ENCODE assay signal across 11 mouse cellular contexts in the genomic region with DNA sequence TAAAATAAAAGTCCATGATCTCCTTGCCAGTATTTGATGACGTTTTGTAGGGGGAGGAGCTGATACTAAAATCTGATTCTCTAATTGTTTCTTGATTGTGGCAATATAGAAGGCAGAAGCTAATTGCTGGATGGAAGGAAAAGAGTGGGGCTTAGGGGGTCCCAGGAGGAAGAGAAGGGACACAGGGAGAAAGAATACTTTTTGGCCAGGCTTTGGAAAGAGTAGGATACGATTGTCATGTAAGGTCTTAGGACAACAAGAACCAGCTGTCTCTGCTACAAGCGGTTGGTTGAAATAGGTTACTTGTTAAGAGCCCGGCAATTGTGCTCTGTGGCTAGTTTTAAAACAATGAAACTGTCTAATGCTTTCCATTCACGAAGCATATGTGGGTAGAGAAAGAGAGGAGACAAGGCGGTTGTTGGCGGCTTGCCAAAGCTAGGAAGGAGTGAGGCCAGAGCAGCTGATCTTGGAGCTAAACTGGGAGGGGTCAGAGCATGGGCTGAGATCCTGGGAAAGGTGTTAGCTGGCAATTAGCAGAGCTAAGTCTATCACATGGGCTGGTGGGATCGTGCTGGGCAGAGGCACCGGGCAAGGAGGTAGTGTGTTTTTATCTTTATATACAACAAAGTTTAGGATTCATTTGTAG. TPM values are rescaled to one million over a fixed set of nuclear protein-coding genes. Genes with fewer than 3 reads are reported as not detected.
A peak's percentile ranks its signal among the peaks of the same experiment; 100 is the strongest.
DNase-seq lines count a peak whose midpoint lies in the region; ATAC-seq and TF ChIP-seq lines count a peak whose summit lies in the region.
"Had no signal": no experiment of that assay in that cellular context is flagged by ENCODE, and none has a peak within 500 bp of the region (broad histone marks: within the 10 kb centered on the region; RNA-seq: fewer than 3 reads in every experiment).

No protein-coding gene starts in this region.

- no peaks in the 10 kb centered on the region for H3K9me3 ChIP-seq in intestine, embryonic 14.5 days (ENCODE audit: control insufficient read depth, low read length)
- H3K9me3 ChIP-seq in intestine, embryonic 15.5 days: no peaks in the 10 kb centered on the region
- H3K9me3 ChIP-seq: embryonic facial prominence, embryonic 15.5 days; liver, embryonic 13.5 days had no signal

- H3K27me3 ChIP-seq in intestine, embryonic 14.5 days (replicated peaks; ENCODE audit: control insufficient read depth, insufficient read depth, low read length): no peaks in the 10 kb centered on the region
- H3K27me3 ChIP-seq in intestine, embryonic 15.5 days (replicated peaks): no peaks in the 10 kb centered on the region
- no peaks in the 10 kb centered on the region for H3K27me3 ChIP-seq in thymus, adult 2 months (ENCODE audit: control insufficient read depth, insufficient read depth, low read length)
- H3K27me3 ChIP-seq: embryonic facial prominence, embryonic 15.5 days; liver, embryonic 13.5 days had no signal

- TF ChIP-seq CTCF in left cerebral cortex, adult 2 months (IDR thresholded peaks at IDR 0.05): no peak
- TF ChIP-seq CTCF in thymus, adult 2 months (IDR thresholded peaks at IDR 0.05; ENCODE audit: borderline replicate concordance, control insufficient read depth, extremely low read depth, insufficient read depth, low read length, poor library complexity): no peak

- no peak overlapping the region for H3K4me2 ChIP-seq in intestine, embryonic 14.5 days (ENCODE audit: low read length)
- no peak overlapping the region for H3K4me2 ChIP-seq in intestine, embryonic 15.5 days (replicated peaks)
- H3K4me2 ChIP-seq: embryonic facial prominence, embryonic 15.5 days; liver, embryonic 13.5 days had no signal

- H3K27ac ChIP-seq in intestine, embryonic 14.5 days (ENCODE audit: low read depth): no peak overlapping the region
- H3K27ac ChIP-seq in intestine, embryonic 15.5 days: no peak overlapping the region
- H3K27ac ChIP-seq in left cerebral cortex, adult 2 months: no peak overlapping the region
- H3K27ac ChIP-seq in thymus, adult 2 months (ENCODE audit: control insufficient read depth, insufficient read depth, low read length): no peak overlapping the region
- H3K27ac ChIP-seq: embryonic facial prominence, embryonic 15.5 days; liver, embryonic 13.5 days had no signal

- ATAC-seq in intestine, embryonic 14.5 days (replicated peaks; ENCODE audit: low FRiP score, low TSS enrichment, low read depth): peak; percentile 58; the same call in 1 of the 2 replicates
- ATAC-seq in intestine, embryonic 15.5 days: no peak; the same call in 1 of the 2 replicates

- TF ChIP-seq POLR2A in thymus, adult 2 months (IDR thresholded peaks at IDR 0.05; ENCODE audit: control insufficient read depth, extremely low read depth, insufficient read depth, low read length, poor library complexity): no peak

- intact Hi-C loops in left cerebral cortex, adult 2 months (cut with DNase I): no loop called here

- DNase-seq in intestine, embryonic 14.5 days (ENCODE audit: low spot score): peak; percentile 61
- DNase-seq in cerebellum, postnatal 25 days: peak; percentile 38 to 70
- DNase-seq in frontal cortex, postnatal 36 days (ENCODE audit: low spot score in 2 of 2): peak; percentile 15 to 25
- peak; percentile 21 to 26 for DNase-seq in left cerebral cortex, adult 2 months (ENCODE audit: extremely low spot score in 1 of 2, low spot score in 2 of 2)
- DNase-seq in right cerebral cortex, postnatal 14 days: peak; percentile 48
- DNase-seq in thymus, adult 2 months: no peak
- no peak for DNase-seq in urinary bladder, postnatal 4 days (ENCODE audit: low spot score in 2 of 2)
- DNase-seq: liver, embryonic 13.5 days had no signal

- 0 out of 2 replicates have a peak, but pooled peaks cover 4% of the 10 kb centered on the region for H3K4me1 ChIP-seq in intestine, embryonic 14.5 days (replicated peaks; ENCODE audit: control insufficient read depth, insufficient read depth, low read length)
- H3K4me1 ChIP-seq in intestine, embryonic 15.5 days (replicated peaks): no peaks in the 10 kb centered on the region
- no peaks in the 10 kb centered on the region for H3K4me1 ChIP-seq in thymus, adult 2 months (replicated peaks; ENCODE audit: control insufficient read depth, insufficient read depth, low read length)
- H3K4me1 ChIP-seq: embryonic facial prominence, embryonic 15.5 days; liver, embryonic 13.5 days had no signal

- H3K9ac ChIP-seq in intestine, embryonic 14.5 days (ENCODE audit: low read length): no peak overlapping the region
- no peak overlapping the region for H3K9ac ChIP-seq in intestine, embryonic 15.5 days
- H3K9ac ChIP-seq: embryonic facial prominence, embryonic 15.5 days; liver, embryonic 13.5 days had no signal

- H3K36me3 ChIP-seq in intestine, embryonic 14.5 days (ENCODE audit: control insufficient read depth, insufficient read depth, low read length): no peaks in the 10 kb centered on the region
- H3K36me3 ChIP-seq in intestine, embryonic 15.5 days: no peaks in the 10 kb centered on the region
- H3K36me3 ChIP-seq in thymus, adult 2 months (ENCODE audit: control insufficient read depth, insufficient read depth, low read length): no peaks in the 10 kb centered on the region
- H3K36me3 ChIP-seq: embryonic facial prominence, embryonic 15.5 days; liver, embryonic 13.5 days had no signal

- no peak overlapping the region for H3K4me3 ChIP-seq in intestine, embryonic 14.5 days (ENCODE audit: low read depth, low read length)
- H3K4me3 ChIP-seq in intestine, embryonic 15.5 days (replicated peaks): no peak overlapping the region
- no peak overlapping the region for H3K4me3 ChIP-seq in left cerebral cortex, adult 2 months
- no peak overlapping the region for H3K4me3 ChIP-seq in thymus, adult 2 months (ENCODE audit: control insufficient read depth, insufficient read depth, low read length)
- H3K4me3 ChIP-seq: embryonic facial prominence, embryonic 15.5 days; liver, embryonic 13.5 days had no signal

- 36% methylated on average over 9 of the region's 9 CpGs for WGBS in intestine, embryonic 14.5 days
- WGBS in intestine, embryonic 15.5 days: 32% methylated on average over 9 of the region's 9 CpGs
- 61% methylated on average over 9 of the region's 9 CpGs for WGBS in thymus, adult 2 months

RNA-seq across cellular contexts. Expression of a gene that starts 45.8 kb away (rescaled TPM):
- not detected in 2 replicates for polyA plus RNA-seq in intestine, embryonic 14.5 days (2014; fragmentation: Nextera tagmentation; extraction: Ambion mirVana)
- not detected in 2 replicates for polyA plus RNA-seq in intestine, embryonic 15.5 days (2015; fragmentation: Nextera tagmentation; extraction: Ambion mirVana)
- not detected for total RNA-seq in left cerebral cortex, adult 2 months (2021)
- polyA plus RNA-seq in thymus, adult 2 months (2012; rRNA removed): not detected in 2 replicates
- total RNA-seq: ES-E14 had no signal
- polyA plus RNA-seq: embryonic facial prominence, embryonic 15.5 days; liver, embryonic 13.5 days had no signal

Comparison
In these comparisons a context has a peak if more than half of its experiments do, and no peak if none do; other contexts are left out.
1. DNase-seq: peak in intestine, embryonic 14.5 days (single experiment), cerebellum, postnatal 25 days (2 of 2), frontal cortex, postnatal 36 days (2 of 2), left cerebral cortex, adult 2 months (2 of 2) and right cerebral cortex, postnatal 14 days (single experiment); none in thymus, adult 2 months (single experiment) and urinary bladder, postnatal 4 days (0 of 2).